Mouse (Mus musculus): Measurements from ENCODE around the gene Dync1li2. TPM values are rescaled to one million over a fixed set of nuclear protein-coding genes. Genes with fewer than 3 reads are reported as not detected.

Gene Dync1li2
- polyA plus RNA-seq, 1 experiment, result 45.0 TPM

DNA sequence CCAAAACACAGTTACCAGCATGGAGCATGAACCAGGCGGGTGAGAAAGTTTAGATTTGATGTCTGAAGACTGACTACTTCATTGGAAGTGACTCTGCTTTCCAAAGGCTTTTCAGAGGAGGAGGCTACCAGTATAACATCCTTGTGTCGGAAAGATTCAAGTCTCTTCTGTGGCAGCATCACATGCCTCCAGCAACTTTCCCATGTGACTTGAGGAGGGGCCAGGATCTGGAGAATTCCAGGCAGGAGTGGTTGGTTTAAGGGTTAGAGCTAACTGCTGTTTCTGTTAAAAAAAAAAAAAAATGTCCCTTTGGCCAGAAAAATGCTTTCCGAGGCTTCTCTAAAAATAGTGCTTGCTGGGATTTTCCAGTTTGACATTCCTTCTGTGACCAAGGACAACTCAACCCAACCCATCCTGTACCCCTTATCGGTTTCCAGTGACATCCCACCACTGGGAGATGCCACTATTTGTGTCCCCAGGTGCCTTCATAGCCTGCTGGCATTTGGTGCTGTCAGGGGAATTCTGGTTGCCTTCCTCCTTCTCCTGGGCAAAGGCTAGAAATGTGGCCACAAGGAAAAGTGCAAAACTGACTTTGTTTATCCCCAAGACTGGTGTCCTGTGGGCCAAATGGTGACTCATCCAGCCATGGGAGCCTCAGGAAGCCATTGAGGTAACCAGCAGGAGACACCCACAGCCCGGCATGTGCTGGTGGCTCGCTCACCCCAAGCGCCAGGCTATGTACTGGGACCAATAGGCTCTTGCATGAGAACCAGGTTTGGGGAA lies 34.3 kb downstream of the Dync1li2 start:
- TF ChIP-seq MYOD1 (IDR thresholded peaks at IDR 0.05; ENCODE audit: control insufficient read depth in 1 of 3, insufficient read length in 2 of 3, low read depth in 2 of 3), result no peak
- no peak for TF ChIP-seq CEBPB (IDR thresholded peaks at IDR 0.05; ENCODE audit: insufficient read depth, poor library complexity, severe bottlenecking)
- TF ChIP-seq TCF3 (IDR thresholded peaks at IDR 0.05; ENCODE audit: insufficient read length, low read depth), result no peak
- no peak for TF ChIP-seq REST (IDR thresholded peaks at IDR 0.05; ENCODE audit: insufficient read depth, insufficient read length)
- TF ChIP-seq USF1 (IDR thresholded peaks at IDR 0.05; ENCODE audit: low read depth), result peak; percentile 67
- TF ChIP-seq MYOG (IDR thresholded peaks at IDR 0.05; ENCODE audit: control insufficient read depth in 1 of 3, insufficient read depth in 1 of 3, insufficient read length in 2 of 3, low read depth in 2 of 3), result no peak
- TF ChIP-seq E2F4 (IDR thresholded peaks at IDR 0.05; ENCODE audit: insufficient read depth), result no peak
- TF ChIP-seq POLR2A (IDR thresholded peaks at IDR 0.05; ENCODE audit: insufficient read length, low read depth), result no peak
- Histone ChIP-seq H3K4me3 (no peak overlapping the region), H3K4me2 (ENCODE audit: low read depth) (peak overlapping the region; percentile 34), H3K27me3 (ENCODE audit: control insufficient read depth, insufficient read depth, insufficient read length) (no peaks in the 10 kb centered on the region), H3K36me3 (ENCODE audit: control insufficient read depth, insufficient read depth) (no peaks in the 10 kb centered on the region), H3K79me2 (ENCODE audit: control insufficient read depth, insufficient read depth) (no peaks in the 10 kb centered on the region), H3ac (ENCODE audit: control insufficient read depth, insufficient read length) (no peak overlapping the region)

GRCm38 (mm10) chr8:104406340-104407128 lies 36.3 kb downstream of the Dync1li2 start:
- H3K36me3 ChIP-seq (ENCODE audit: control insufficient read depth, insufficient read depth), result no peaks in the 10 kb centered on the region
- TF ChIP-seq USF1 (IDR thresholded peaks at IDR 0.05; ENCODE audit: low read depth) (no peak), POLR2A (IDR thresholded peaks at IDR 0.05; ENCODE audit: insufficient read length, low read depth) (no peak), MYOG (IDR thresholded peaks at IDR 0.05; ENCODE audit: control insufficient read depth in 1 of 3, insufficient read depth in 1 of 3, insufficient read length in 2 of 3, low read depth in 2 of 3) (no peak), REST (IDR thresholded peaks at IDR 0.05; ENCODE audit: insufficient read depth, insufficient read length) (no peak), E2F4 (IDR thresholded peaks at IDR 0.05; ENCODE audit: insufficient read depth) (no peak), CEBPB (IDR thresholded peaks at IDR 0.05; ENCODE audit: insufficient read depth, poor library complexity, severe bottlenecking) (no peak), TCF3 (IDR thresholded peaks at IDR 0.05; ENCODE audit: insufficient read length, low read depth) (no peak), POLR2AphosphoS2 (IDR thresholded peaks at IDR 0.05; ENCODE audit: insufficient read length, low read depth) (no peak), SRF (IDR thresholded peaks at IDR 0.05; ENCODE audit: control insufficient read depth, insufficient read length, low read depth) (no peak), TCF12 (IDR thresholded peaks at IDR 0.05; ENCODE audit: insufficient read depth, poor library complexity, severe bottlenecking) (no peak), MAX (IDR thresholded peaks at IDR 0.05; ENCODE audit: low read depth) (no peak), MYOD1 (IDR thresholded peaks at IDR 0.05; ENCODE audit: control insufficient read depth in 1 of 3, insufficient read length in 2 of 3, low read depth in 2 of 3) (no peak)
- H3K4me3 ChIP-seq, result no peak overlapping the region
- H3K4me2 ChIP-seq (ENCODE audit: low read depth), result no peak overlapping the region
- no peak overlapping the region for H3ac ChIP-seq (ENCODE audit: control insufficient read depth, insufficient read length)
- no peaks in the 10 kb centered on the region for H3K27me3 ChIP-seq (ENCODE audit: control insufficient read depth, insufficient read depth, insufficient read length)
- H3K79me2 ChIP-seq (ENCODE audit: control insufficient read depth, insufficient read depth), result no peaks in the 10 kb centered on the region

DNA sequence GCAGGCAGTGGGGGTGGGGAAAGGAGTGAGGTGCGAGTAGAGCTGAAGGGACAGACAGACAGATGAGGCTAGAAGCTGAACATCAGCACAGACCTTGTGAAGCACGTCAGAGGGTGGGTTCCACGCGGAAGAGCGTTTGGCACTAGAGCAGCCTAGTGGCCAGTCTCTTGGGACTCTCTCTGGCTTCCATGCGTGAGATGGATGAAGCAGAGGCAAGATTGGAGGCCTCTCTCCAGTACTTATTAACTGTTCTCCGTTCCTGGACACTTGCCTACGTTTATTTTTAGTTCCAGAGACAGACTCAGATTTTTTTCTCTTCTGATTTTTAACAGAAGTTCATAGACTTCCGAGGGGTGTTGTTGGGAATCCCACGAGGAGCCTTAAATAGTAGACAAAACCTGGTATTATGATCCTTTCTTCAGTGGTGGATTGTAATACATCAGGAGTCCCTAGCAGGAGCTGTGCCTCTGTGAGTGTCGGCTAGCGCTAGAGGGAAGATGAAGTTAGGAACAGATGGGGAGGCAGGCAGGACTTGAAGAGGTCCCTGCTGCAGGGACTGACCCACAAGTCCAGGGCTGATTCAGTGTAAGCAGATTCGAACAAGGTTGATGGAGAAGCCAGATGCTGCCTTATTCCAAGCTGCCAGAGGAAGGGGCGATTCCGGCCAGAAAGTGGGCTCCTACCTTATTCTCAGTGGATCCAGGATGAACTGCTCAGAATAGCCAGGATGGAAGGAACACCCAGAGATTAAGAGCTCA lies 37.2 kb downstream of the Dync1li2 start:
- H3K79me2 ChIP-seq (ENCODE audit: control insufficient read depth, insufficient read depth), result no peaks in the 10 kb centered on the region
- H3K27me3 ChIP-seq (ENCODE audit: control insufficient read depth, insufficient read depth, insufficient read length), result no peaks in the 10 kb centered on the region
- H3ac ChIP-seq (ENCODE audit: control insufficient read depth, insufficient read length), result no peak overlapping the region
- TF ChIP-seq SRF (IDR thresholded peaks at IDR 0.05; ENCODE audit: control insufficient read depth, insufficient read length, low read depth), result no peak
- no peak for TF ChIP-seq TCF12 (IDR thresholded peaks at IDR 0.05; ENCODE audit: insufficient read depth, poor library complexity, severe bottlenecking)
- TF ChIP-seq MYOD1 (IDR thresholded peaks at IDR 0.05; ENCODE audit: control insufficient read depth in 1 of 3, insufficient read length in 2 of 3, low read depth in 2 of 3), result no peak
- TF ChIP-seq MYOG (IDR thresholded peaks at IDR 0.05; ENCODE audit: control insufficient read depth in 1 of 3, insufficient read depth in 1 of 3, insufficient read length in 2 of 3, low read depth in 2 of 3), result no peak
- no peak for TF ChIP-seq POLR2AphosphoS2 (IDR thresholded peaks at IDR 0.05; ENCODE audit: insufficient read length, low read depth)
- no peak for TF ChIP-seq E2F4 (IDR thresholded peaks at IDR 0.05; ENCODE audit: insufficient read depth)
- TF ChIP-seq USF1 (IDR thresholded peaks at IDR 0.05; ENCODE audit: low read depth), result no peak
- no peak for TF ChIP-seq MAX (IDR thresholded peaks at IDR 0.05; ENCODE audit: low read depth)
- TF ChIP-seq REST (IDR thresholded peaks at IDR 0.05; ENCODE audit: insufficient read depth, insufficient read length), result no peak
- TF ChIP-seq POLR2A (IDR thresholded peaks at IDR 0.05; ENCODE audit: insufficient read length, low read depth), result no peak
- no peak overlapping the region for H3K4me2 ChIP-seq (ENCODE audit: low read depth)
- H3K4me3 ChIP-seq, result no peak overlapping the region
- H3K36me3 ChIP-seq (ENCODE audit: control insufficient read depth, insufficient read depth), result no peaks in the 10 kb centered on the region

DNA sequence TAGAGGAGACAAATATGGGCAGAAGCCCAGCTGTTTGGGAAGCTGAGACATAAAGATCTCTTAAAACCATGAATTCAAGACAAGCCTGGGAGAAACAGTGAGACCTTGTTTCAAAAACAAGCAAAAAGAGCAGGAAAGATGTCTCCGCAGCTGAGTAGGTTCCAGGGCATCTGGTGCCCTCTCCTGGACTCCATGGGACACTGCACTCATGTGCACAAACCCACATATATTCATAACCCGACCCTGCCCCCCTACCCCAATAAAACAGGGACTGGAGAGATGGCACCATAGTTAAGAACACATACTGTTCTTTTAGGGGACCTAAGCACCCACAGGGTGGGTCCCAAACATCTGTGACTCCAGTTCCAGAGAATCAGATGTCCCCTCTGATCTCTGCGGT lies 39.3 kb downstream of the Dync1li2 start:
- no peaks in the 10 kb centered on the region for H3K36me3 ChIP-seq (ENCODE audit: control insufficient read depth, insufficient read depth)
- TF ChIP-seq REST (IDR thresholded peaks at IDR 0.05; ENCODE audit: insufficient read depth, insufficient read length), result no peak
- no peak overlapping the region for H3K4me3 ChIP-seq
- no peak overlapping the region for H3ac ChIP-seq (ENCODE audit: control insufficient read depth, insufficient read length)
- H3K4me2 ChIP-seq (ENCODE audit: low read depth), result no peak overlapping the region
- H3K27me3 ChIP-seq (ENCODE audit: control insufficient read depth, insufficient read depth, insufficient read length), result no peaks in the 10 kb centered on the region
- no peaks in the 10 kb centered on the region for H3K79me2 ChIP-seq (ENCODE audit: control insufficient read depth, insufficient read depth)

Data from myocyte (in vitro differentiated cells).